Mouse (Mus musculus) ovary, postnatal 10 days (tissue): ENCODE results near the gene Prkce.
A peak's percentile ranks its signal among the peaks of the same experiment; 100 is the strongest.

Source experiments
- DNase-seq: peaks from one replicate; pipeline ENCODE4 v3.0.0; 2022; ENCODE audit warnings: low spot score

The Prkce gene

DNA sequence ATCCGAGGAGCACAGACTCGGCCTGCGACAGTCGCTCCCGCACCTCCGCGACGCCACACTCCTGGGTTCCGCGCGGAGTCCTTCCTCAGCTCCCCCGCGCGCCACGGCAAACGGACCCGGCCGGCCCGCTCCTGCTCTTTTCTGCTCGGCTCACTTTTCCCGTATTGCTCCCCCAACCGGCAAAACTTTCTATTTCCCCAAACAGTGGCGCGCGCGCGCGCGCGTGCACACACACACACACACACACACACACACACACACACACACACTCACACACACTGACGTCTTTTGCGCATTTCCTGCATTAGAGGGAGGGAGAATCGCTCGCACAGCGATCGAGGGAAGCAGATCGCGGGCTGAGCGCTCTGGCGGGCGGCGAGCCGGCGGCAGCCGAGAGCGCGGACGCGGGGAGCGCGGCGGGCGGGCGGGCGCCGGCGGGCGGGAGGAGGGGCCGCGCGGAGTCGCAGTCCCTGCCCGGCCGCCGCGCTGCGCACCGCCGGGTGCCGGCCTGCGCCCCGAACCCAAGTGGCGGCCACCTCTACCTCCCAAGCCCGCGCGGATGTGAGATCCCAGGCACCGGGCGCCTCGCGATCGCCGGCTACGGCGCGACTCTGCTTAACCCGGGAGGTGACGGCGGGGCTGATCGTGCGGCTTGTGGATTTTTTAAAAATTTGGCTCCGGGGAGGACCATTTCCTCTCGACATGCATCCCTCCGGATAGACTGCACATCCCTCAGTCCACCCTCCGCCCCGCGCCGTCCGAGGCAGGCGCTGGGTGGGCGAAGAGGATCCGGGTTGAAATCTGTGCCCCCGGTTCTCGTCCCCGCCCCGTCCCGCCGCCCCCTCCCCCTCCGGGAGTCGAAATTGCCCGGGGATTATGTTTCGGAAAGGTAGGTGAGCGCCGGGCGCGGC, at the start of gene Prkce:
Prkce (plus strand) TSS at position 466 of the 911 bp plus-strand sequence.
- DNase-seq: peak; percentile 71

DNA sequence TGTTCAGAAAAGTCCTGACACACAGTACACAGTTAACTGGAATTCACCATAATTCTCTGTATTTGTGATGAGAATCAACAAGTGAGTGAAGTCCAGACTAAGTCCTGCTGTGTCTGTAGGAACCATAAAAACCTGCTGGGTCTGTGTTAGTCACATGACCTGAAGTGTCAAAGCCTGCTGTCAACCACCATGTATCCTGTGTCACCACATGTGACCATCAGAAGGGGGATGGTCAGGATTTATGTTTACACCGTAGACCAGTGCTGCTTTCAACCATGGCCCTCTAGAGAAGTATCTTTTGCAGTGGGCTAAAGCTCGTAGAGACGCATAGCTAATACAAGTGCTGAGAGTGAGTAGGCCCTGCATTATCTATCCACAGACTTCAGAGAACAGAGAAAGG, 44.4 kb upstream of the Prkce start:
- no peak for DNase-seq

DNA sequence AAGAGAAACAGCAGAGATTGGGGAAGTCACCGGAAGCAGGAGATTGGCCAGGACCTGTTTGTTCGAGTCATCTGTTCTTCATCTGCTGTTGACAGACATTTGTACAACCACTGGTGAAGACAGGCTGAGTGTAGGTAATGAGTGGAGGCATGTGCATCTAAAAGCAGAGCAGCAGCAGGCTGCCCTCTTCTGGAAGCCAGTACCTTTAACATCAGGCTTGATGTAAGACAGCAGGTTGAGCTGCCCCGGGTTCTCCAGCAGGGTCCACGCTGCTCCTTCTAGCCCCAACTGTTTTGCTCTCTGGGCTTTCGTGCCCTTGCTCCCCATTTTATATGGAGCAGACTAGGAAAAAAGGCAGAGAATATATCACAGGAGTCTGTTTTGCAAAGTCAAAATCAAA, 41.7 kb upstream of the Prkce start:
- no peak for DNase-seq

DNA sequence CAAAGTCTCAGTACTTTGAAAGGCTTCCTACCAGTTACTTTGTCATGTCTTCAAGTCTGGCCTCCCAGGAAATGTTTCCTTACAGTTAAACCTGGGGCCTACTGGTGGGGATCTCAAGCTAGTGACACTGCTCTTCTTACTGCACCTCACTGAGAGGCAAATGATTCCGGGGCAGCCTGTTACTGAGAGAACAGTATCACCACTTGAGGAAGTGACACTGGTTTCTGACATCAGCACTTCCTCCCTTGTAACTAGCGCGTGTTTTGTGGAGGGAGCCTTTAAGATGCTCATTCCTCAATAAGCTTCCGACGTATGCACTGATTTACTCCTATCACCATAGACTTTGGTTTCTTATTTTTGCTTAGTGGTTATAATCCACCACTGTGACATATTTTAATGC, 39.4 kb upstream of the Prkce start:
- no peak for DNase-seq

DNA sequence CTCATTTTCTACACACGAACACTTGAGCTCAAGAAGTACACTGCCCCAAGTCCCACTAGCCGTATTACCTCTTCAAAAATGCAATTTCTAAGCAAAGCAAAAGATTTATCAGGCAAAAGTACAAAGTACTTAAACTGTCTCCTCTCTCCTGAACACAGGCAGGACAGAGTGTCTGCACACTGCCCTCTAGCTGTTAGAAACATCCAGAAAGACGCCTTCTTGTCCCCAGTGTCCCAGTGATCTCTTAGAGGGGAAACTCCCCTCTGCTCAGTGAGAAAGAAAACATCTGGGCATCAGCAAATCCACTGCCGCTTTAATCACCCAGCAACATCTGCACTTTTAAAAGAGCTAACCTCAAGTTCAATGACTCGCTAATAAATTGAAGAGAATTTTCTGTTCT, 35.1 kb upstream of the Prkce start:
- no peak for DNase-seq

DNA sequence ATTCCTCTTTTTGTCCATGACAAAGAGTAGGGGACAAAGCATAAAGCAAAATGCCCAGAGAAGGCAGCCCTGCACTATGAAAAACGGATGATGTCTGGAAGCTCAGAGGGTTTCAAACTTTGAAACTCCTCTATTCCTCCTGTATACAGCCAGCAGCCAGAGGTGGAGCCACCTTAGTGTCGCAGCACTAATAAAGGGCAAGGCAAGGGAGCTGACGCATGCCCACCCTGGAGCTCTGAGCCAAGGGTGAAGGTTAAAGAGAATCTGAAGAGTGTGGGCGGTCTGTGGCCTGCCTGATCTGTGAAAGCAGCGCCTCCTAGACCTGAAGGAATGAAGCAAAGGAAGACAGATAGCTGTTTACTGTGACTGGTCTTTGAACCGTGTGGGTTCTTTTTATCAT, 33.1 kb upstream of the Prkce start:
- no peak for DNase-seq

DNA sequence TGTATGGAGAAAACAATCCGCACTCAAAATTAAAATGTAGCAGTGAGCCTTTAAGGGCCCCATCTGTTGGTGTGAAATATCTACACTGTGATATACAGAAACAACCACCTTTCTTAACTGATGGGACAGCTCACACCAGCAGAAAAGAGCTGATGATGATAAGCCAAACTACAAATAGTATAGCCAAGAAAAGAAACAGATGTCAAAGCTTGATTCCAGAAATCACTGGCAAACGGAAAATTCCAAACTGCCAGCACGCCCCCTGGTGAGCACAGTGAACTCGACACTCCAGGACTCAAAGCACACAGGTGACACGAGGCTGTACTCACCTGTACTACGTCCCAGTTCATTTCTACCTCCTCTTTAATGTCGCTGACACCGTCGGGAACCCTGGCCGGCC, 31.8 kb upstream of the Prkce start:
- DNase-seq: no peak

DNA sequence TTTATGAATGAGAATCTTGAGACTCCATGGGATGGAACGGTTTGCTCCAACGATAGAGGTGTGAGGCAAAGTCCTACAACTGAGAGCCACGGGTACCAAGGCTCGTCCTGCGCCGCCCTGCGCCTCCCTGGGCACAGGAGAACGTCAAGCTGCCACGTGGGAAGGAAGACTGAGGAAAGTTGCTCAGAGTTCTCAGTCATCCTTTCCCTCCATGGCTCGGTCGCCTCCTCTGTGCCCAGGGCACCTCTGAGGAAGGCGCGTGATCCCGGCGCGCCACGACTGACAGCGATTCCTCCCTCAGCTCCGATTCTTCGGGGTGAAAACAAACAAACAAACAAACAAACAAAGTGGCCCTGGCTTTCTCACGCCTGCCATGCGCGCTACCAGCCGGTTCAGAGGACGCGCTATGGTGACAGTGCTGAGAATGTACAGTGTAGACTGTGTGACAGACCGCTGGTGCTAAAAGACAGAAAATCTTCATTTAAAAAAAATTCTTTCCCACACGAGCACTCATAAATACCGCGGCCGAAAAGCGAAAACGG, 23.0 kb upstream of the Prkce start:
- DNase-seq: no peak

DNA sequence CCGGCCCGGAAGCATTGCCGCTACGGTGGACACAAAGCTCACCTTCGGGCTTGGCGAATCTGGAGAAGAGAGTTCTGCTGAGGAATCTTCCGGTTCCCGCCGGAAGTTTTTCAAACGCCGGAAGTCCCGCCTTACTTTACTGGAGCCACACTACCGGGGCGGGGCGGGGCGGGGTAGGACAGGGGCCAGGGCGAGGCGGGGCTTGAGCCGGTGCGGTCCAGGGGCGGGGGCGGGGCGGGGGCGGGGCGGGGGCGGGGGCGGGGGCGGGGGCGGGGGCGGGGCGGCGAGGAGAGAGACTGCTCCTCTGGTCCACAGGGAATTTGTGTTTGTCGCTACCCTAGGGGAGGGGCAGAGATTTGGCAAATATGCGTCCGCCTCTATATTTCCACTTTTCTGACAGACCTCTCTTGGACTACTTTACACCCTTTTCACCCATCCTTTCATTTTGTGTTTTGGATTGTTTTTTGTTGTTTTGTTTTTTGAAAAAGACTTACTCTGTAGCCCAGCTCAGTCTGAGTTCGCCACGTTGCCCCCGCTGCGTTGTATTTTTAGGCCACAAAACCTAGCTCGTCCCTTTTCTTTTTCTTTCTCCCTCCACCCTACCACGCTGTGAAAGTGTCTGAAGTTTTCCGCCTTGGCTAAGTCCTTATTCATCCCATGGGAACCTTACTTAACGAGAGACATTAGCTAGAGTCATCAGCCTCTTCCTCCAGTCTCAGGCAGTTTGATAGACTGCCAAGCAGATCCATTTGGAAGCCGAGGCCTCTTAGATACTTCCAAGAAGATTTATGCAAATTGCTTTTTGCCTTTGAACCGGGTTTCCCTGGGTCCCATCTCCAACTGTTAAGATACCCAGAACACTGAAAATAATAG, 22.3 kb upstream of the Prkce start, which contains the start of gene Srbd1:
Srbd1 (minus strand) TSS at position 97 of the 873 bp plus-strand sequence.
- peak; percentile 69 for DNase-seq

DNA sequence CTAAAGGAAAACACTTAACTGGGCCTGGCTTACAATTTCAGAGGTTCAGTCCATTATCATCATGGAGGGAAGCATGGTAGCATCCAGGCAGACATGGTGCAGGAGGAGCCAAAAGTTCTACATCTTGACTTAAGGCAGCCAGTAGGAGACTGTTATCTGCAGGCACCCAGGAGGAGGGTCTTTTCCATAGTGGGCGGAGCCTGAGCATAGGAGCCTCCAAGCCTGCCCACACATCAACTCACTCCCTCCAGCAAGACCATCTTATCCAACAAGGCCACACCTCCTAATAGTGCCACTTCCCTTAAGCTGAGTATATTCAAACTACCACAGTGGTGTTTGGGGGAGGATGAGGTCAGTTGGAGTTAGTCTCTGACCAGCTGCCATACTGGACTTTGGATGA, 17.9 kb upstream of the Prkce start:
- DNase-seq: no peak

DNA sequence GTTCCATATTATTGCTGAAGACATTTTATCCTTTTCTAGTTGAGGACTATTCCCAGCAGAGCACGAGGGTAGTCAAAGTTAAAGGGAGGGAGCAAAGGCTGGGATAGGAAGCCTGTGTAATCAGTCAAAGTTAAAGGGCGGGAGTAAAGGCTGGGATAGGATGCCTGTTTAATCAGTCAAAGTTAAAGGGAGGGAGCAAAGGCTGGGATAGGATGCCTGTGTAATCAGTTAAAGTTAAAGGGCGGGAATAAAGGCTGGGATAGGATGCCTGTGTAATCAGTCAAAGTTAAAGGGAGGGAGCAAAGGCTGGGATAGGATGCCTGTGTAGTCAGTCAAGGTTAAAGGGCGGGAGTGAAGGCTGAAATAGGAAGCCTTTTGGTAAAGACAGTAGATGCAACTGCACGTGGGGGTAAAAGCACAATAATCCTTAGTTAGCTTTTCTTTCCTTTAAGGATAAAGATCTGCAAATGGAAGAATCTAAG, 16.7 kb upstream of the Prkce start:
- no peak for DNase-seq

DNA sequence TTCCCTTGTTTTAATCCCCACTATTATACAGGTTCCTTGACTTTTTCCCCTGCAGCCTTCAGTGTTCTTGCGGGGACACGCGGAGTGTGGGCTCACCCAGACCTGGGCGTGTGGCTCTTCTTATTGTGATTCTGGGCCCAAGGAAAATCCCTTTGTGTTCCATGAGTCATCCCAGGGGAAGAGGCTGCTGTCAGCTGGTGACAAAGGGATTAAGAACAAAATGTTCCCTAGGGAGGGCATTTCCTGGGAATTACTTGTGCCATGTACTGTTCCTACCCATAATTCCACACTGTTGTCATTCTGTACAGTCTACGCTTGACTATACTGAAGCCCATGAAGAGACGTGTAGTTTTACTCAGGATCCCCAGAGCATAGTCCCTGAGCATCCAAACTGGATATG, 10.6 kb upstream of the Prkce start:
- DNase-seq: no peak

DNA sequence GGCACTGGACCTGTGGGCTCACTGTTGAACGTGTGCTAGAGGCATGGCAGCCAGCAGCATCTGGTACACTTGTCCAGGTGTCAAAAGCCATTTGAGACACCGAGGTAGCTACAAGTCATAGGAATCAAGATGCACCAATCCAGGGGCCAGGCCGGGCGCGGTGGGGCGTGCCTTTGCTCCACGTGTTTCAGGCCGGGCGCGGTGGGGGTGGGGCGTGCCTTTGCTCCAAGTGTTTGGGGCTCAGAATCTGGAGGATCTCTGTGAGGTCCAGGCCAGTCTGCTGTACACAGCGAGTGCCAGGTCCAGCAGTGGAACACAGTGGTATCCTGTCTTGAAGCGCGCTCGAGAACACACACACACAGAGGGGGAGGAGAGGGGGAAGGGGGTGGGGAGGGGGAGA, 4.9 kb upstream of the Prkce start:
- DNase-seq: no peak

DNA sequence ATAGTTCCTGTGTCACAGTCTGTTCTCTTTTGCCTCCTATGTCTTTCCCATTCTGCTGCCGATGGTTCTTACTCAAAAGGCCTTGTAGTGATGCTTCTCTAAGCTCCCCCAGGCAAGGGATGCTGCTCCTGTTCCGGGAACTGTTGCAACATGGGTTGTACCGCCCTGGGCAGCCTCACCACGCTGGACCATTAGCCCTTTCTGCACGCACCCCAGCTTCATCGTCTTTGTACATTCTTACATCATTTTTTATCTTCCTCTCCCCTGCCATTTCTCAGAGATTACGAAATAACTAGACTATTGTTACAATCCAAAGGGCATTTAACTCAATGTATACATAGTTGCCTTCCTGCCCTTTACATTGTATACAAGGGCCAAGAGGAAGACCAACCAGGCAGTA, 3.2 kb upstream of the Prkce start:
- no peak for DNase-seq

DNA sequence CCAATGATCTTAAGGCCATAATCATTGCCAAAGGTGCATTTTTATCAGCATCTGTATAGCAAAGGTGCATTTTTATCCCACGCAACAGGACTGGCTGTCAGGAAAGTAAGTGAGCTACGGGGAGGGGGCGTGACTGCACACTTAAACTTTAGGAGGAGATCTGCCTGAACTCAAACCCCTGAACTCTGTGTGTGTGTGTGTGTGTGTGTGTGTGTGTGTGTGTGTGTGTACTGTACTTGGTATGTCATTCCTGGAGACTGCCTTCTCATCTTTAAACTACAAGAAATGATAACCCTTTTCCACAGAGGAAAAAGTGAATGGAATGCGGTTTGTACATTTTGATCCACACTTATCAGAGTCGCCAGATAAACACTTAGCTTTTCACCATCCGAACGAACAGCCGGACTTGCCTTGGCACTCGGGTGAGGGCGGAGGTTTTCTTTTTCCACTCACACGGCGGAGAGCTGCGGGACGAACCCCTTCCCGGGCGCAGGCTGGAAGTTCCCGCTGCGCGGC, 1.5 kb upstream of the Prkce start:
- DNase-seq: no peak

DNA sequence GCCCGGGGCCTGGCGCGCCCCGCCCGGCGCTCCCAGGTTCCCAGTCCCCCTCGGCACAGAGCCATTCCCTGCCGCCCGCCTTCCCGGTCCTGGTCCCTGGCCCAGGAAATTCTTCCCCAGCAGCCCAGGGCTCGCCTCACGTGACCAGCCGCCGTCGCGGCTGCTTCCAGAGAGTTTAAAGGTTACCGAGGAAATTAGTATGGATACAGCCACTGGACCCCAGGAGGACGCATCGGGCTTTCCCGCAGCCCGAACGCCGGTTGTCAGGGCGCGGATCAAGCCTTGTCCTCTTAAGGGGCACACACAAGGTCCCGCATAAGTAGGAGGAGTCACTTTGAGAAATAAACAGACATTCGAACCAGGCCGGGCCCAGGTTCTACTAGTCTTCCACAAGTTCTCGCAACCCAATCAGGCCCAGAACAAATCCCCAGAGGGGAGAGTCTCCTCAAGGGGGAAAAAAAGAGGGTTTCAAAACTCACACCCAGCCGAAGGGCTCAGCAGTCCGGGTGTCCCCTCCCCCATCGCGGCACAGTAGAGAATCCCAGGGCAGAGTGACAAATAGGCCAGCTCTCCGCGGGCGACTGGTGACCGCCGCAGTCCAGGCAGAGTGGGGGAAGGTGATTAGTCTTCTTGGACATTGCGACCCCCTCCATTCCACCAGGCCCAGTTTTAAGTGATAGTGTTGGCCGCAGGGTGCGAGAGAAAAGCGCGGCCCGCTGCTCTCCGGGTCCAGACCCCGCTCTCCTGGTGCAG, 842 bp upstream of the Prkce start:
- peak; percentile 72 for DNase-seq

DNA sequence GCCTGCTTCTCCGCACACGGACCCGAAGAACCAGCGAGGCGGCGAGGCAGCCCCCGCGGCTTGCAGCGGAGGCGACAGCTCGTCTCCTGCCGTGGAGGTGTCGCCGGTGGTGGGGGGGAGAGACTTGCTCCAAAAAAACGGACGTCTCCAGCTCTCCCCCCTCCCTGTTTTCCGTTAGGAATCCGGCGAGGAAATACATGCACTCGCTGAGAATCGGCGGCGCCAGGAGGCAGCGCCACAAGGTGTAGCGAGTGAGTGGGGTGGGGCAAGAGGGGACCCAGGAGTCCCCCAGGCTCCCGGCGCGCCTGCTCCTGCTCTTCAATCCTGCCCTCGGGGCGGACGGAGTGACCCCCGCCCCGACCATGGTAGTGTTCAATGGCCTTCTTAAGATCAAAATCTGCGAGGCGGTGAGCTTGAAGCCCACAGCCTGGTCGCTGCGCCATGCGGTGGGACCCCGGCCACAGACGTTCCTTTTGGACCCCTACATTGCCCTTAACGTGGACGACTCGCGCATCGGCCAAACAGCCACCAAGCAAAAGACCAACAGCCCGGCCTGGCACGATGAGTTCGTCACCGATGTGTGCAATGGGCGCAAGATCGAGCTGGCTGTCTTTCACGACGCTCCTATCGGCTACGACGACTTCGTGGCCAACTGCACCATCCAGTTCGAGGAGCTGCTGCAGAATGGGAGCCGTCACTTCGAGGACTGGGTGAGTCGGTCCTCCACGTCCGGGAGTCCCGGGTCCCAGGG, 821 bp downstream of the Prkce start:
- peak; percentile 19 for DNase-seq

DNA sequence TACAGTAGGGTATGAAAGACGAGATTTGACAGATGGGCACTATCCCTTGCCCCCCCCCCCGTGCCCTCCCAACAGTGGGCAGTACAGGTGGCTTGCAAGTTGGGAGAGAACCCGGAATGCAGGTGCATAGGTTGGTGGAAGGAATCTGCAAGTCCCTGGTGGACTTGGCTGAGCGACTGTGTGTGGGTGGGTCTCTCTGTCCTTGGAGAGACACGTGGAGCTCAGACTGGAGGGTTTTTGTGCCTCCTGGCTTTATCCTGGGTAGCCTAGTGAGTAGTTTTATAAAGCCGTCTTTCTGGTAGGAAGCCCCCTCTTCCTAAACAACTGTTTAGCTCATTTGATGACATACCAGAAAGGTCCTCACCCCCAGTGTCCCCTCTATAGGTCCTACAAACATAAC, 1.5 kb downstream of the Prkce start:
- DNase-seq: no peak

DNA sequence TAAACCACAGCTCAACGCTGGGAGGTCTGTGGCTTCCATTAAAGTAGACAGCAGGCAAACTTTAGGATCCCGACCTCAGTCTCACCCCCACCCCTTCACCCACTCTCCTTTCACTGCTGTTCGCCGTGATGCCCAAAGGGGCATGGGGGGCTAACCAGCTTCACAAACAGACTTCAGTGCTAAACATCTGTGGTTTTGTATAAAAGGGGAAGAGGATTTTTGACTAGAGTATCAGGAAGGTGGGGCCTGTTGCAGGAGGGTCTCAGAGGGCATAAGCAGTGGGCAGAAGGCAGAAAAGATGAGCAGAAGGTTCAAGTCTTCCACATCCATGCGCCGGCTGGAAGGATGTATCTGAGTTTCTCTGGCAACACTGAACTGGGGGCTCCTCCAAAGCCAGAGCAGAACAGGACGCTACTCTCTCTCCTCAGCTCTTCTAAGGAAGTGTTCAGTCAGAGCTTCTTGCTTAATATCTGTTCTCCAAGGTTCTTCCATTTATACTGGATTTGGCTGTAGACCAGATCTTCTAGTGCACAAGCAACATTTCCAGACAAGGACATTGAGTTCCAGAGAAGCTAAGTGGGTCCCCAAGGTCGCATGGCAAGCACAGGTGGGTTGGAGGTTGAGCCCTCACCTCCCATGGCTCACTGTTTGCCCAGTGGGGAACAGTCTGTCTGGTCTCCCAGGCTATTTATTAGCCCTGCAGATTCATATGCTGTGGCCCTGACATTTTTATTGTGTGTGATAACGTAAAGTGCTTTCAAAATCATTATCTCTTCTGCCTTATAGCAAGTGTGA, 2.8 kb downstream of the Prkce start:
- DNase-seq: no peak

DNA sequence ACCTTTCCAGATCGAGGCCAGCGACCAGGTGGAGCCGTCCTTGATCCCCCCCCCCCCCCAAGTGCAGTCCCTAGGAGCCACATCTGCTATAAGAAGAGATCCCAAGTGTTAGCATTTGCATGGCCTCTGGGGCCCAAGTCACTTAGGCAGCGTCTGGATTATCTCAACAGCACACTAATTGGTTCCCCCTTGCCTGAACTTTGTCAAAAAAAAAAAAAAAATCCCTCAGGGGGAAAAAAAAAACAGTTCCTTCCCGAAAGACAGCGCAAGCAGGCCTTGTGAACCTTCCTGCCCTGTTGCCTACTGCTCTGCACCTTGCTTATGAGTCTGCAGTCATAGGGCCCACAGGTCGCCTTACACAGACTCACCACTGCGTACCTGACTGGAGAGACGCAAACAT, 7.9 kb downstream of the Prkce start:
- no peak for DNase-seq
